Mouse (Mus musculus): ENCODE measurements at regions not wholly inside any gene's neighbourhood (a gene's known extent, or its start where the extent isn't known, plus 50 kb on each side); places are given as distances from the start of the nearest gene placed in this dataset.
A peak's percentile ranks its signal among the peaks of the same experiment; 100 is the strongest.

GRCm38 (mm10) chr6:31190628-31191373 lies 207.7 kb upstream of the Mkln1 start:
- TF ChIP-seq CTCF (IDR thresholded peaks at IDR 0.05; ENCODE audit: control insufficient read depth, insufficient read depth, insufficient read length) (peak; percentile 22), MYOG (IDR thresholded peaks at IDR 0.05; ENCODE audit: control insufficient read depth, extremely low read depth, insufficient read length) (no peak), MAX (IDR thresholded peaks at IDR 0.05) (no peak), CEBPB (IDR thresholded peaks at IDR 0.05; ENCODE audit: low read depth) (no peak), USF1 (IDR thresholded peaks at IDR 0.05; ENCODE audit: low read depth) (no peak), FOSL1 (IDR thresholded peaks at IDR 0.05; ENCODE audit: insufficient read depth, low read length, poor library complexity, severe bottlenecking) (no peak)

All from C2C12 (cell line).